Mouse (Mus musculus) ES-Bruce4 (cell line): ENCODE measurements around the gene Xrcc3.

Experiments
- CTCF ChIP-seq: IDR thresholded peaks from one replicate; pipeline ENCODE4 v1.8.1; 2011; ENCODE audit warnings: low read depth, low read length
- POLR2A ChIP-seq: IDR thresholded peaks from one replicate; pipeline ENCODE4 v1.8.1; 2011; ENCODE audit warnings: low read length; ENCODE audit not compliant: insufficient read depth

GRCm38 (mm10) chr12:111832643-111833042 is 19.0 kb upstream of the Xrcc3 start:
- TF ChIP-seq CTCF (no peak), POLR2A (no peak)
